Mouse (Mus musculus) fibroblast of lung, adult 2 months (primary cell): ENCODE results near the gene Pou3f4.
"Not testable (repeated sequence)": the region's sequence is repeated elsewhere in the genome, so short reads cannot be mapped to it uniquely, and the experiment has no call there.

Experiments
- DNase-seq: peaks from one replicate; pipeline ENCODE4 v3.0.0-alpha.2; 2011; ENCODE audit warnings: low read depth

The Pou3f4 gene

DNA sequence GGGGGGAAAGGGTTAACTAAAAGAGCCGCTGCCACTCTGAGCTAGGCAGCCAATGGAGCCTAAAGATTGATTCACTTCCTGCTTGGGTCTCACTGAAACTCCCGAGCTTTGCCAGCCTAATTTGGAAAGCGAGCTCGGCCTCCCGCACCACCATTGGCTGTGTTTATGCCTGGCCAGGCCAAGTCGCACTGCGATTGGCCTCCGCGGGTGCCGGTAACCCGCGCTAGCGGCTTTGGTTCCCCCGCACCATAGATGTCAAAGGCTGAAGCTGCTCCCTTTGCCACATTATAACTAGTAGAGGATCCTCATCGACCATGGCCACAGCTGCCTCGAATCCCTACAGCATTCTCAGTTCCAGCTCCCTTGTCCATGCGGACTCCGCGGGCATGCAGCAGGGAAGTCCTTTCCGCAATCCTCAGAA lies at the start of gene Pou3f4:
Pou3f4 (plus strand) TSS at position 130 of the 421 bp plus-strand sequence.
- peak; percentile 2 for DNase-seq

DNA sequence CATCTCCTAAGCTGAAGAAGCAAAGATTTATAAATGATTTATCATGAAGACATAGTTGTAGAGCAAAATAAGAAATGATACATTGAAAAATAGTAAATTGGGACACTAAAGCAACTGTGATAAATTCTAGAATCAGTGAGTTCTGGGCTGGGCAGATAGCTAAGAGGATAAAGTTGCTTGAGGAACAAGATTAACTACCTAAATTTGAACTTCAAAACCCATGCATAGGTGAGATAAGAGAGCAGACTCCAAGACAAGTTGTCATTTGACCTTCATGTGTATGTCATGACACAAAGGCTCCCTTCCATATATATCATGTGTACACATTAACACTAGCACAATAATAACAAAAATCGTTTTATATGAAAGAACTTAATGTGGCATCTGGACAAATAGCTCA lies 48.1 kb upstream of the Pou3f4 start:
- no peak for DNase-seq

DNA sequence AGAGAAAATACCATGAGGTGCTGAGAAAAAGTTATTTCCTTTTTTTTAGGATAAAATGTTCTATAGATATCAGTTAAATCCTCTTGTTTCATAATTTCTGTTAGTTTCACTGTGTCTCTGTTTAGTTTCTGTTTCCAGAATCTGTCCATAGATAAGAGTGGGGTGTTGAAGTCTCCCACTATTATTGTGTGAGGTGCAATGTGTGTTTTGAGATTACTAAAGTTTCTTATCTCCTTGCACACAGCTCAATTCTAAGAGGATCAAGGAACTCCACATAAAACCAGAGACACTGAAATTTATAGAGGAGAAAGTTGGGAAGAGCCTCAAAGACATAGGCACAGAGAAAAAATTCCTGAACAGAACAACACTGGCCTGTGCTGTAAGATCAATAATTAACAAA lies 39.3 kb upstream of the Pou3f4 start:
- not testable (repeated sequence) for DNase-seq

DNA sequence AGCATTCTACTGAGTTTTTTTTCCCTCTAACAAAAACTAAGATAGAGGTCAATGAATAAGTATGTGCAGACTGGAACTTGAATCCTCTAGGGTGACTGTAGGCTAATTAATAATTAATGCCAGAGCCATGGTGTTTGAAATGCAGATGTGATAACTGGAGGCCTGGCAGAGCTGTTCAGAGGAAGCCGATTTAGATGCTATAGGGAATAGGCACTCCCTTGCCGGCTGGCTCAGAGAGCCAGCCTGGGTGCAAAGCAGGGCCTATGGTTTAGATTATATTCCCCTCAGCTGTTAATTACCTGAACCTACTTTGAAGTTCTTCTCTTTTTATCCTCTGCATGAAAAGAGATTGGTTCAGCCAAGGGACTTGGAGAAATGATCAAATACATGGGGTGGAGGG lies 11.6 kb upstream of the Pou3f4 start:
- no peak for DNase-seq

DNA sequence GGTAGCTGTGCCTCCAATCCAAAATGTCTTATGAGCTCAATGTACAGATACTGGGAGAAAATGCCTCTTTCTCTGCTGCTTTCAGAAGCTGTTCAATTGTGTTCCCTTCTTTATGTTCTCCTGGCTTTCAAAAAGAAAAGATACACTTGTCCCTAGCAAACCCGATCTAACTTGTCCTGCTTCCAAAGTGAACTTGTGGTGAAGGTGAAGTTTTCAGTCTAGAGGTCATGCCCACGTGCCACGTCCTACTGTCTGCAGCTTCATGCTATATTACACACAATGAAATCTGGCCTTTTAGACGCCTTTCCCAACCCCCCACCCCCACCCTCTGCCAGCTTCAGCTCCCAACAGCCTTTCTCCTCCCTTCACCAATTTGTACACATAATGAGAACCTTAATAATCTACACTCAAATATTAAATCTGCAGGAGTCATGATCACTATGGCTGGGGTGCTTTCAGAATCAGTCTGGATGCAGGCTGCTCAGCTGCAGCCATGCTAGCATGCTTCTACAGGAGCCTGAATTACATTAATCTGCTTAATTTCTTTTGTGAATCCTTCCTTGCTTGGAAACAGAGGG lies 4.0 kb upstream of the Pou3f4 start:
- no peak for DNase-seq

DNA sequence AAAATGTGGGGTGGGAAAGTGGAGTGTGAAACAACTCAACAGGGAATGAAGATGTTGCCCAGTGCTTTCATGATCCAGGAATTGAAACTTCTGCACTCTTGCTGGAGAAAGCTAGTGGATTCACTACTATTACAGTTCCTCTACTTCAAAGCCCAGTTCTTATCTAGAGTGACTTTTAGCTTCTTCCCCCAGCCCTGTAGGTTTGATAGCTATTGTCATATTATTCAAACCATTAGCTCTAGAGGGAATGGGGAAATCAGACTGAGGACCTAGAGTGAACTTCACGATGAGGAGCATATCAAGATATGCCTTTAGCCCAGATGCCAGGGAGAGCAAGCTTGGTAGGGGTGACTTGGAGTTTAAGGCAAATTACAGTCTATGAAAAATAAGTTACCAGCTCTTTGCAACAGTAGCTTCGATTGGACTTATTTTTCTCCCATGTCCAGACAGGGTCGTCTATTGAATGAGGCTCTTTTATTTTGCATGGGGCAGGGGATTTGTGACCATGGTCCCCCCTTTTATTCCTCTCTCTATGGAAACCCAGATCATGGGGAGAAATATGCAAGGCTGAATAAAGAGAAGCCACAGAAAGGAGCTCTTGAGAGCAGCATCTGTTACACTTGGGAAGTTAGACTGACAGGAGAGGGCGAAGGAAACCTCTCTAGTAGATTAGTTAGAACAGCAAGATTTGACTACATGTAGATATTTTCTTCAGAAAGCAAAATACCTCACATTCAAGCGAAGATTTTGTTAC lies 3.1 kb upstream of the Pou3f4 start:
- no peak for DNase-seq

DNA sequence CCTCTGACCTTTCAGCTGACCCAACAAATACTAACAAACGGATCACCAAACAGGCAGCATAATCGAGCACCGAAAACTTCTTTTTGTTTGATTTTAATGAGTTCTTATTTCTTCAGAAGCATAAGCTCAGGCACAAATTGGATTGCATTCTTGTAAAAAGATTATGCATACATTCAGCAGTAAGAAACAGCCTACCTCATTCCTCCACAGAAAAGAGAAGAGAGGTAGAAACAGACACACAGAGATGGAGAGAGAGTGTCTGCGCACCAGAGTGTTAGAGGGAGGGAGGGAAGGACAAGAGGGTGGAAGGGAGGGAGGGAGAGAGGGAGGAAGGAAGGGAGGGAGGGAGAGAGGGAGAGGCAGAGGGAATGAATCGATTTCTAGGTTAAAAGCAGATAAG lies 2.0 kb upstream of the Pou3f4 start:
- DNase-seq: no peak

DNA sequence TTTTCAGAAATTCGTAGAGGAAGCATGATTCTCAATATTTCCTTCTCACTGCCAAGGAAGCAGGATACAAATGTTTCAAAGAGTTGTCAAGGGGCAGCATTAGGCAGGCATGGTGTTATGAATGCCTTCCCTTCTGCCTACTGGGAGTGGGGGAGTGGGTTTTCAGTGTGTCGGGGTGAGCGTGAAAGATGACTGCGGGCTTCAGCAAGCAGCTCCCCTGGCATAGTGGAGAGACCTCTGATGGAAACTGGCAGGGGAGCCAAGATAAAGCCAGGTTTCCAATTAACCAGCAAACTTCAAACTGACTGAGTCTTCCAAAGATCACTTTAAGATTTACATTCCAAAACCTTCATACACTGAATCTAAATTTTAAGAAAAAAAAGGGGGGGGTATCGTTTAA lies 679 bp upstream of the Pou3f4 start:
- no peak for DNase-seq

DNA sequence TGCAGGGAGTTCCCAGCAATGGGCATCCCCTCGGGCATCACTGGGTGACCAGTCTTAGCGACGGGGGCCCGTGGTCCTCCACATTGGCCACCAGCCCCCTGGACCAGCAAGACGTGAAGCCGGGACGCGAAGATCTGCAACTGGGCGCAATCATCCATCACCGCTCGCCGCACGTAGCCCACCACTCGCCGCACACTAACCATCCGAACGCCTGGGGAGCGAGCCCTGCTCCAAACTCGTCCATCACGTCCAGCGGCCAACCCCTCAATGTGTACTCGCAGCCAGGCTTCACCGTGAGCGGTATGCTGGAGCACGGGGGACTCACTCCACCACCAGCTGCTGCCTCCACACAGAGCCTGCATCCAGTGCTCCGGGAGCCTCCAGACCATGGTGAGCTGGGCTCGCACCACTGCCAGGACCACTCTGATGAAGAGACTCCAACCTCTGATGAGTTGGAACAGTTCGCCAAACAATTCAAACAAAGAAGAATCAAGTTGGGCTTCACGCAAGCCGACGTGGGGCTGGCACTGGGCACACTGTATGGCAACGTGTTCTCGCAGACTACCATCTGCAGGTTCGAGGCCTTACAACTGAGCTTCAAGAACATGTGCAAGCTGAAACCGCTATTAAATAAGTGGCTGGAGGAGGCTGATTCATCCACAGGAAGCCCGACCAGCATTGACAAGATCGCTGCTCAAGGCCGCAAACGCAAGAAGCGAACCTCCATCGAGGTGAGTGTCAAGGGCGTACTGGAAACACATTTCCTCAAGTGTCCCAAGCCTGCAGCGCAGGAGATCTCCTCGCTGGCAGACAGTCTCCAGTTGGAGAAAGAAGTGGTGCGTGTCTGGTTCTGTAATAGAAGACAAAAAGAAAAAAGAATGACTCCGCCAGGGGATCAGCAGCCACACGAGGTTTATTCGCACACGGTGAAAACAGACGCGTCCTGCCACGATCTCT lies 790 bp downstream of the Pou3f4 start:
- no peak for DNase-seq

DNA sequence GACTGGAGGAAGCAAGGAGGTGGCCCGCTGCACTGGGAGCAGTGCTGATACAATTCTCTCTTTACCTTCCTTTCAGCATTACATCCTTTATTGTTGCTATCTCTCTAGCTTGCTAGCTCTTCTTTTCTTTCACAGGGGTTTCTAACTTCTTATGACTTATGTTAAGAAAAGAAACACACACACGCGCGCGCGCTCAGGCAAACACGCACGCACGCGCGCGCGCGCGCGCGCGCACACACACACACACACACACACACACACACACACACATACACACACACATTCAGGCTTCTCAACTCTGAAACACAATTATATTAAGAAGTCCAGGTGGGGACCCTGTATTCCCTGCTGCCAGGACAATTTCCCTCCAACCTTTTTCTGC lies 1.5 kb downstream of the Pou3f4 start:
- no peak for DNase-seq

DNA sequence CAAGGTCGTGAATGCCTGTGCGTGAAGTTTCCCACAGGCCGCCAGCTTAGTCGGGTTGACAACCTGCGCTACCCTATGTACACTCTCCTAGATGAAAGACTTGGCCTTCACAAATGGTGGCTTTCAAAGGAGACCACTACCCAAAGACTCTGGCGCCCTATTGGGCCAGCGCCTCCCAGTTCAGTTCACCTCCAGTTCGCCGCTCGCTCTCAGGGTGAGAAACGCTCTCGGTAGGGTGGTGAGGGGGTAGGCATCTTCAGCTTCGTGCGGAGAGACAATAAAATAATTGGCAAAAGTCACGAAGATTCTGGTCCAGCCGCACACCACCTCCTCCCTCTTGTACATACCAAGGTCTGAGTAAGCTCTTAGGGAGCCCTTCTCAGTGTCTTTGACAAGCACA lies 2.5 kb downstream of the Pou3f4 start:
- DNase-seq: no peak

DNA sequence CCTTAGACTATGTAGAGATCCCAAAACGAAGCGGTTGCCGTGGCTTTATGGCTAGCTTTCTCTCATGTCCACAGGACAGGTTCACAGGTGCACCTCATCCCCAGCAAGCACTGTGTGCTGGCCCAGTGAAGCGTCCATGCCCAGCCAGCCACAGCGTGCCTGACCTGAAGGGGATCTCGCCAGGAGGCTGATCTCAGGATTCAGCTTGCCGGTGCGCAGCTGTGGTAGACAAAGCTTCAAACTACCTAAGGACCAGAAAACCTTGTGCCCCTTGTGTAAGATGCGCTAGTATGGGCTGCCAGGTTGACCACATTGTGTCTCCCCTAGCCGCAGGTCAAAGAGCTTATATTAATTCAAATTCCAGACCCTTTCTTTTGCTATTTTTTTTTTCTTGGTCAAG lies 3.1 kb downstream of the Pou3f4 start:
- DNase-seq: no peak

DNA sequence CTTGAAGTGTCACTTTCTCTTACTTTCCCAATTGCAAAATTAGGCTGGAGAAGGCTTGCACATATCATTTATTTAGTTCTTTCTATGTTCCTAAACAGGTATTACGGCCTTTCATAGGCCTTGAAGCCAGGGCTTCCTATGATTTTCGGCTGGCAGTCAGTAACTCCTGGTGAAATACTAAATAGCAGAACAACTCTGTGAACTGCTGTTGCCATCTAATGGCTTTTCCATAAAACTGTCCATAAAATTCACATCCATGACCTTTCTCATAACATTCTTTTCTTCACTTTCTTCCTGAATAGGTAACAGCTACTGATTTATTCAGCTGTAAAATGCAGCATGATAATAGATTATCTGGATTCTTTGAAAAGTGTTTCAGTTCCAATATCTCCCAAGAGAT lies 23.4 kb downstream of the Pou3f4 start:
- no peak for DNase-seq

DNA sequence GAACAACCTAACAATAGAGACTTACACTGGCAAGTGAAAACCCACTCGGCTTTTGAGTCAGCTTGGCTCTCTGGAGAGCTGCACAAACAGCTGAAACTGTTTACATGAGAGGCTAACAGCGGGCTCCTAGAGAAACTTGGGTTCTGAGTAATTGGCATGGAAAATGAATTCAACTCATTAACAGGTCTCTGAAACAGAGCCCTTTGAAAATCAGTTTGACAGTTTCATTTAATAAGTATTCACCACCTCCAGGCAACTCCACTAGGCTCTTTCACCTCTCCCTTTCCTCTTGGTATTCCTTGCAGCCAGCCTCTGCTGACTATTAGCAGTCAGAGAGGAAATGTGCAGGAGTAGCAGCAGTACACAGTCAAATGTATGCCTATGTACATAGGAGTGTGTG lies 37.2 kb downstream of the Pou3f4 start:
- DNase-seq: no peak
